Mouse (Mus musculus): ENCODE results near the gene Gpsm3.

Gene Gpsm3

GRCm38 (mm10) chr17:34603375-34604060 lies 13.9 kb downstream of the Gpsm3 start, which contains the start of gene Rnf5:
TSS of gene Rnf5 (minus strand) at chr17:34603690.
- peak; percentile 100 for DNase-seq (ENCODE audit: low read depth, low spot score)

GRCm38 (mm10) chr17:34604061-34604508 lies 14.5 kb downstream of the Gpsm3 start, which contains the start of gene Agpat1:
TSS of gene Agpat1 (plus strand) at chr17:34604262.
- DNase-seq (ENCODE audit: low read depth, low spot score), result peak; percentile 100

DNA sequence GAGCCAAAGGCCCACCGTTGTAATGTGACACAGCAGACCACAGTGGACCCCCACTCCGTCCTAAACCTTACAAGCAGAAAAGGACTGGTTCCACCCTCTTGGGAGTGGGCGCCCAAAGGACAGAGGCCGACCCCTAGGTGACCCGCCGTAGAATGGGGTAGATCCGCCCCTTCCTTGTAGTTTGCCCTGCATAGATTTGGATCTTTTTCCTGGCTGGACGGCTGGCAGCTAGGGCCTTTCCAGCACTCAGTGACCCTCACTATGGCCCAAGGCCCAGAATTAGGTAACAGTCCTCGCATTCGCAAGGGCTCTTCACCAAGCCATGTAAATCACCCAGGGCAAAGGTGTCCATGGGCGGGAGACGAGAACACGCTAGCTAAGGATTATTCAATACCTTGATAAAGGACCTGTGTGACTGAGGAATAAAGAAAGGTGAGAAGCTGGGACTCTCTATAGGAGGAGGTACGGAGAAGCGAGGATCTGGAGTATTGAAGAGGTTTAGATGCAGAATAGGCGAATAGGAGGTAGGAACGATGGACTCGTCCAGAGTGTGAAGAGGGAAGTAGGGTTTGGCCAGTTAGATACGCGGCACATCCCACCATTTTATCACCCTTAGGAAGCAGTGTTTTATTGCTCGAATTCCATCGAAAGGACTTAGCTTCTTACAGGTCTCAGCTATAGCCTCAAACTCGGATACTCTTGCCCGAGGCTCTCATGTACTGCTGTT lies 15.1 kb downstream of the Gpsm3 start:
- DNase-seq (ENCODE audit: low read depth, low spot score), result no peak

DNA sequence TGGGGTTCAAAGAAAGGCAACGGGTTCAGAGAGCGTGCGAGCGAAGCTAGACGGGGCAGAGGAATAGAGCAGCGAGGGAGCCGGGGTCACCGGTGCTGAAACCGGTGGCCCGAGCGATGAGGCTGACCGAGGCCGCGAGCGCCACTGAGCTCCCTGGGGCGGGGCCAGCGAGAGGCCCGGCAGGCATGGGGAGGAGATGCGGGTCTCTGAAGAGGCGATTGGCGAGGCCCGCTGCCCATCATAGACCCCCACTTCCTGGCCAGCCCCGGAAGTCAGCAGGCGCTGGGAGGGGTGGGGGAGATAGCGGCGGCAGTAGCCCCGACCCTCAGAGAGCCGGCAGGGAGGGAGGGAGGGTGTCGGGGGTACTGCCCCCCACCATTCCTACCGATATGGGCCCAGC lies 16.0 kb downstream of the Gpsm3 start:
- peak; percentile 96 for DNase-seq (ENCODE audit: low read depth, low spot score)

GRCm38 (mm10) chr17:34606186-34607039 lies 16.8 kb downstream of the Gpsm3 start:
- no peak for DNase-seq (ENCODE audit: low read depth, low spot score)

DNA sequence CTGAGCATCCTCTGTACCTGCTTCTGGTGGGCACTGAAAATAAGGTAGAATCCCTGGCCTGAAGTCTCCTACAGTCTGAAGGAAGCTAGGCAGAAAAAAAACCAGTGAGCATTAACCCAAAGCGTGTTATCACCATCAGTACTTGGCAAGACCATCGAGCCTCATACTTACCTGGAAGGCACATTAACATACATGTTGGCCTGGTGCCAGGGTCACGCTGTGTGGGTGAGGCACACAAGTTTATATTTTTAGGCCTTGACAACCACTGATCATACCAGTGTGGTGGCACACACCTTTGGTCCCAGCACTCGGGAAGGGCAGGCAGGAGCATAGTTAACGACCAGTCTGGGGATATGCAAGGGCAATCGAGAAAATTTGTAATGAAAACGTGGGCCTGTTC lies 18.4 kb downstream of the Gpsm3 start:
- DNase-seq (ENCODE audit: low read depth, low spot score), result no peak

- DNase-seq (ENCODE audit: low read depth, low spot score), result no peak
Observed at GRCm38 (mm10) chr17:34611050-34611449, 21.4 kb downstream of the Gpsm3 start.

GRCm38 (mm10) chr17:34613054-34613645 lies 23.5 kb downstream of the Gpsm3 start:
- no peak for DNase-seq (ENCODE audit: low read depth, low spot score)

GRCm38 (mm10) chr17:34613830-34614229 lies 24.2 kb downstream of the Gpsm3 start:
- no peak for DNase-seq (ENCODE audit: low read depth, low spot score)

- DNase-seq (ENCODE audit: low read depth, low spot score), result no peak
Observed at GRCm38 (mm10) chr17:34615871-34616270, 26.3 kb downstream of the Gpsm3 start, which contains the start of gene Egfl8. TSS of gene Egfl8 (minus strand) at chr17:34615971.

DNA sequence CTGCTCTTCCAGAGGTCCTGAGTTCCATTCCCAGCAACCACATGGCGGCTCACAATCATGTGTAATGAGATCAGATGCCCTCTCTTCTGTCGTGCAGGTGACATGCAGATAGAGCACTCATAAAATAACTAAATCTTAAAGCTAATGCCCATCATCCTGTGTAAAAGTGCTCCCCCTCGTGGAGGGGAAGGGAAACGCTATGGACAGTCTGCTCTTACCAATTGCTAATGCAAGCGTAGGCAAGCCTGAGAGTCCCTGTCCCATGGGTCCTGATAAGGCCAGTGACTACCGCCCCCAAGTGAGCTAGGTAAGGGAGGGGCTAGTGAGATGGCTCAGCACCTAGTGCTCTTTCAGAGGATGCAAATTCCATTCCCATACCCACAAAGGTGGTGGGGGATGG lies 29.4 kb downstream of the Gpsm3 start:
- DNase-seq (ENCODE audit: low read depth, low spot score), result peak; percentile 80

DNA sequence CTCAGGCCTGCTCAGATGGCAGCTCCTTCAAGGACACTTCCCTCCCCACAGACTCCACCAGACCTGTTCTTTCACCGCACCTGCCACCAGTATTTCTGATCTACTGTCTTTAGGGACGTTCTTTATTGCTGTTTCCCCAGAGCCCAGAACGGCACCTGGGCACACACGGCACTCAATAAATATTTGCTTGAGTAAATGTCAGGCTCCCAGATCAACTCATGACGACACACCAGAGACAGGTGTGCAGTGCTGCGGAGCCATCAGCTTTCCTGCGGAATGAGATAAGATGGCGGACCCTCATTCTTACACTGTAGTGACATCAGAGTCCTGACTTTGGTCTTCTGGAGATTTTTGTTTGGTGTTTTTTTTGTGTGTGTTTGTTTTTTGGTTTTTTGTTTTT lies 31.4 kb downstream of the Gpsm3 start:
- no peak for DNase-seq (ENCODE audit: low read depth, low spot score)

GRCm38 (mm10) chr17:34623161-34623560 lies 33.6 kb downstream of the Gpsm3 start:
- DNase-seq (ENCODE audit: low read depth, low spot score), result peak; percentile 41

DNA sequence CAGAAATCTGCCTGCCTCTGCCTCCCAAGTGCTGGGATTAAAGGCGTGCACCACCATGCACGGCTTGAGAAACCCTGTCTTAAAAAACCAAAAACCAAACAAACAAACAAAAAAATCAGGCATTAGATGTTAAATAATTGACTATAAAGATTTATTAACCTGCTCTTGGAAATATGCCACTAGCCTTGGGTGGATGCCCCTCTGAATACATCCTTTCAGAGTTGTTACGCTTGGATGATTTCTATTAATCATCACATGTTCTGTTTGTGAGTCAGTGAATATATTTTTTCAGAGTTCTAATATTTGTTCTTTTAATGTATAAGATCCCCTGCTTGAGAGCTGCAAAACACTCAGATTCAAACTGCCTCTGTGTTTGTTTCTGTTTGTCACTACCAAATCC lies 35.4 kb downstream of the Gpsm3 start:
- DNase-seq (ENCODE audit: low read depth, low spot score), result no peak

- no peak for DNase-seq (ENCODE audit: low read depth, low spot score)
Observed at GRCm38 (mm10) chr17:34626062-34626772, 36.6 kb downstream of the Gpsm3 start.

DNA sequence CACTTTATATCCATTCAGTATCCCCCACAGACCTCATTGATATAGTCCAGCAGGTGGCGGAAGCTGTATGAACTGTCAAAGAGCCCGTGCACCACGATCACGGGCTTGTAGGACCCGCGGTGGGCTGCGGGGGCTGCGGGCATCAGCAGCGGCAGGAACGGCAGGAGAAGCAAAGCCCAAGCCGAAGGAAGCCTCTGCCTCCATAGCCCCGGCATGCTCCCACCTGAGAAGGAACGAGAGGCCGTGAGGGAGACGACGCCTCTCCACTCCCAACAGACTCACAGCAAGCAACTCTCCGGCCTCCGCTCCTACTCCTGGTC lies 37.1 kb downstream of the Gpsm3 start:
- peak; percentile 64 for DNase-seq (ENCODE audit: low read depth, low spot score)

- peak; percentile 88 for DNase-seq (ENCODE audit: low read depth, low spot score)
Observed at GRCm38 (mm10) chr17:34627093-34627942, 37.7 kb downstream of the Gpsm3 start.

- DNase-seq (ENCODE audit: low read depth, low spot score), result no peak
Observed at GRCm38 (mm10) chr17:34627943-34628643, 38.5 kb downstream of the Gpsm3 start, which contains the start of gene Ppt2. TSS of gene Ppt2 (minus strand) at chr17:34628510.

- DNase-seq (ENCODE audit: low read depth, low spot score), result no peak
Observed at GRCm38 (mm10) chr17:34628644-34628967, 39.0 kb downstream of the Gpsm3 start.

All from R1 (cell line).